Mouse (Mus musculus) leukemia stem cell, adult 10-12 weeks (primary cell): ENCODE results near the gene Hdac2. TPM values are rescaled to one million over a fixed set of nuclear protein-coding genes. Genes with fewer than 3 reads are reported as not detected.

ENCODE experiments used
- polyA plus RNA-seq: library from polyadenylated mRNA; stranded (reverse); fragments of >175 nt; gene quantifications from 2 replicates; pipeline ENCODE4 v1.2.3, GENCODE M21; 2012; ENCODE audit warnings: low replicate concordance

Hdac2 gene
- polyA plus RNA-seq: 19.1 and 56.5 TPM in 2 replicates

DNA sequence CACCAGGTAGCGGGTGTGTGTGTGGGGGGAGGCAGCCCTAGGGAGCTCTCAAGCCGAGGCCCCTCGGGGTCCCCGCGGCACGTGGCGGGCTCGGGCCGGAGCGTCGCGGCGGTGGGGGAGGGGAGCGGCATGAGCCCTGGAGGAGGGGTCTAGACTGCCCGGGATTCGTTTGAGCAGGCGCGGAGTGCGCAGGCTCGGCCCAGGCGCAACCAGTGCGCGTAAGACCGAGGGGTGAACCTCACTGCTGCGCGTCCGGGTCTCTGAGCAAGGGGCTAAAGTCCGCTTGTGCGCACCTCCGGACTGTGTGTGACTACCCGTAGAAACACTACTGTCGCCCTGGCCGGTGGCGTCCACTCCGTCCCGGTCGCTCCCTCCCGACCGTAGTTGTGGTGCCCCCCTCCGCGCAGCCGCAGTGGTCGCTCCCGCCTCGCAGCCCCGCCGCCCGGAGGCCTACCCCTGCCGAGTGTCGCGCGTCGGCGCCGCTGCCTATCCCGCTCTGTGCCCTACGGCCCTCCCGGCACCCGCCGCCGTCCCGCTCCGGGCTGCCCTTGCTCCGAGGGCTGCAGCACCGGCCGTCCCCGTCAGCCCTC, at the start of gene Hdac2:
Gene Hdac2, plus strand, starts transcription at position 459 of the 590 bp plus-strand sequence.

Other genes with a start within 250 kb of the Hdac2 start
- gene Marcks, start 164.4 kb downstream of the Hdac2 start, polyA plus RNA-seq: 39.5 and 75.0 TPM in 2 replicates